Mouse (Mus musculus): Measurements from ENCODE around the gene Tubgcp3. TPM values are rescaled to one million over a fixed set of nuclear protein-coding genes. Genes with fewer than 3 reads are reported as not detected.
A peak's percentile ranks its signal among the peaks of the same experiment; 100 is the strongest.

The Tubgcp3 gene
- polyA plus RNA-seq, 1 experiment: 69.3 TPM

GRCm38 (mm10) chr8:12566509-12566908 lies 105.5 kb downstream of the Tubgcp3 start:
- TF ChIP-seq POLR2A (IDR thresholded peaks at IDR 0.05; ENCODE audit: borderline replicate concordance, extremely low read depth, low read depth, low read length): no peak
- no peak for TF ChIP-seq CTCF (IDR thresholded peaks at IDR 0.05; ENCODE audit: insufficient read depth, low read length)
- WGBS: 45% methylated on average over 7 of the region's 7 CpGs

GRCm38 (mm10) chr8:12565488-12565887 lies 106.6 kb downstream of the Tubgcp3 start:
- 72% methylated on average over 10 of the region's 10 CpGs for WGBS
- DNase-seq: no peak
- TF ChIP-seq POLR2A (IDR thresholded peaks at IDR 0.05; ENCODE audit: borderline replicate concordance, extremely low read depth, low read depth, low read length): no peak
- TF ChIP-seq CTCF (IDR thresholded peaks at IDR 0.05; ENCODE audit: insufficient read depth, low read length): no peak
- Histone ChIP-seq H3K4me1 (ENCODE audit: control insufficient read depth, insufficient read depth, low read length) (no peaks in the 10 kb centered on the region), H3K4me3 (replicated peaks; ENCODE audit: extremely low read depth, low read depth, low read length) (no peak overlapping the region)

More at GRCm38 (mm10) chr8:12566509-12566908, 105.5 kb downstream of the Tubgcp3 start:
- DNase-seq: no peak
- Histone ChIP-seq H3K4me1 (ENCODE audit: control insufficient read depth, insufficient read depth, low read length) (no peaks in the 10 kb centered on the region), H3K4me3 (replicated peaks; ENCODE audit: extremely low read depth, low read depth, low read length) (no peak overlapping the region)

- TF ChIP-seq POLR2A (IDR thresholded peaks at IDR 0.05; ENCODE audit: borderline replicate concordance, extremely low read depth, low read depth, low read length) (no peak), CTCF (IDR thresholded peaks at IDR 0.05; ENCODE audit: insufficient read depth, low read length) (peak; percentile 71)
- no peaks in the 10 kb centered on the region for H3K4me1 ChIP-seq (ENCODE audit: control insufficient read depth, insufficient read depth, low read length)
- WGBS: 7% methylated on average over 4 of the region's 4 CpGs
- no peak overlapping the region for H3K4me3 ChIP-seq (replicated peaks; ENCODE audit: extremely low read depth, low read depth, low read length)
- no peak for DNase-seq
Observed at GRCm38 (mm10) chr8:12564307-12564706, 107.7 kb downstream of the Tubgcp3 start.

Other genes with a start within 250 kb of the Tubgcp3 start
- gene Spaca7, start 99.2 kb downstream of the Tubgcp3 start, polyA plus RNA-seq (2012; rRNA removed): not detected in 2 replicates
- gene Atp11a, start 84.8 kb upstream of the Tubgcp3 start, polyA plus RNA-seq (2012; rRNA removed): 282 and 307 TPM in 2 replicates
- gene Mcf2l, start 201.6 kb upstream of the Tubgcp3 start, polyA plus RNA-seq (2012; rRNA removed): 42.8 and 65.2 TPM in 2 replicates